Mouse (Mus musculus) limb, embryonic 13.5 days (tissue): ENCODE measurements at regions not wholly inside any gene's neighbourhood (a gene's known extent, or its start where the extent isn't known, plus 50 kb on each side); places are given as distances from the start of the nearest gene placed in this dataset.

Experiments
- ATAC-seq: fragments of 200-750 bp; cut with Nextera tagmentation; 2 replicates; pipeline ENCODE4 v1.8.0; 2017; ENCODE audit warnings: low read depth, moderate number of reproducible peaks, moderate TSS enrichment; ENCODE audit not compliant: low FRiP score
- H3K27ac ChIP-seq: fragments of 300-500 bp; sonication (generic); 2 replicates; pipeline ENCODE4 v1.5.1; 2015; ENCODE audit warnings: inconsistent platforms, mild to moderate bottlenecking, moderate library complexity
- H3K27me3 ChIP-seq: fragments of 300-500 bp; sonication (generic); 2 replicates; pipeline ENCODE4 v1.6.1; 2015; ENCODE audit warnings: mild to moderate bottlenecking, inconsistent platforms
- H3K36me3 ChIP-seq: fragments of 300-500 bp; sonication (generic); 2 replicates; pipeline ENCODE4 v1.6.1; 2015; ENCODE audit warnings: inconsistent platforms, mild to moderate bottlenecking, moderate library complexity
- H3K4me1 ChIP-seq: fragments of 300-500 bp; sonication (generic); 2 replicates; pipeline ENCODE4 v1.6.1; 2015; ENCODE audit warnings: inconsistent platforms
- H3K4me2 ChIP-seq: fragments of 300-500 bp; sonication (generic); replicated peaks from 2 replicates; pipeline ENCODE4 v1.6.1; 2015; ENCODE audit warnings: inconsistent platforms, mild to moderate bottlenecking, moderate library complexity
- H3K4me3 ChIP-seq: fragments of 300-500 bp; sonication (generic); 2 replicates; pipeline ENCODE4 v1.5.1; 2015; ENCODE audit warnings: moderate library complexity, mild to moderate bottlenecking, inconsistent platforms
- H3K9ac ChIP-seq: fragments of 300-500 bp; sonication (generic); 2 replicates; pipeline ENCODE4 v1.6.1; 2015; ENCODE audit warnings: mild to moderate bottlenecking, inconsistent platforms
- H3K9me3 ChIP-seq: fragments of 300-500 bp; sonication (generic); 2 replicates; pipeline ENCODE4 v1.6.1; 2016; ENCODE audit warnings: inconsistent platforms
- WGBS: fragments of 180-500 bp; shearing (Covaris S2); methylation state at CpG from one replicate; pipeline ENCODE4 v1.1.7; 2015; 5-methylcytosine and 5-hydroxymethylcytosine counted together

GRCm38 (mm10) chr15:97163971-97164370 lies 82.9 kb upstream of the Pced1b start:
- Histone ChIP-seq H3K9ac (no peak overlapping the region), H3K36me3 (no peaks in the 10 kb centered on the region)

GRCm38 (mm10) chr15:97163090-97163489 lies 83.8 kb upstream of the Pced1b start:
- H3K27ac ChIP-seq = no peak overlapping the region
- ATAC-seq = no peak
- 93% methylated on average over 8 of the region's 8 CpGs for WGBS

More at GRCm38 (mm10) chr15:97163971-97164370, 82.9 kb upstream of the Pced1b start:
- no peaks in the 10 kb centered on the region for H3K9me3 ChIP-seq
- ATAC-seq = no peak
- WGBS = 89% methylated on average over 6 of the region's 6 CpGs
- H3K4me3 ChIP-seq = no peak overlapping the region
- no peak overlapping the region for H3K27ac ChIP-seq
- H3K4me1 ChIP-seq = no peaks in the 10 kb centered on the region
- no peak overlapping the region for H3K4me2 ChIP-seq
- H3K27me3 ChIP-seq = no peaks in the 10 kb centered on the region

GRCm38 (mm10) chr15:97162305-97162704 lies 84.6 kb upstream of the Pced1b start:
- Histone ChIP-seq H3K27me3 (no peaks in the 10 kb centered on the region), H3K4me3 (no peak overlapping the region), H3K4me2 (no peak overlapping the region), H3K27ac (no peak overlapping the region), H3K9ac (no peak overlapping the region), H3K9me3 (no peaks in the 10 kb centered on the region), H3K4me1 (no peaks in the 10 kb centered on the region), H3K36me3 (no peaks in the 10 kb centered on the region)
- no peak for ATAC-seq
- 91% methylated on average over 8 of the region's 8 CpGs for WGBS

More at GRCm38 (mm10) chr15:97163090-97163489, 83.8 kb upstream of the Pced1b start:
- Histone ChIP-seq H3K27me3 (no peaks in the 10 kb centered on the region), H3K4me1 (no peaks in the 10 kb centered on the region), H3K9me3 (no peaks in the 10 kb centered on the region), H3K4me2 (no peak overlapping the region), H3K9ac (no peak overlapping the region), H3K36me3 (no peaks in the 10 kb centered on the region), H3K4me3 (no peak overlapping the region)

- no peaks in the 10 kb centered on the region for H3K27me3 ChIP-seq
- H3K36me3 ChIP-seq = no peaks in the 10 kb centered on the region
- no peak overlapping the region for H3K9ac ChIP-seq
- no peaks in the 10 kb centered on the region for H3K9me3 ChIP-seq
- H3K27ac ChIP-seq = no peak overlapping the region
- no peak for ATAC-seq
- H3K4me2 ChIP-seq = no peak overlapping the region
- H3K4me3 ChIP-seq = no peak overlapping the region
- no peaks in the 10 kb centered on the region for H3K4me1 ChIP-seq
- WGBS = 88% methylated on average over 5 of the region's 5 CpGs
Measured at GRCm38 (mm10) chr15:97161530-97161929, 85.4 kb upstream of the Pced1b start.

GRCm38 (mm10) chr15:97152354-97152753 lies 94.6 kb upstream of the Pced1b start:
- Histone ChIP-seq H3K4me1 (0 out of 2 replicates have a peak, but pooled peaks cover 5% of the 10 kb centered on the region), H3K9ac (no peak overlapping the region), H3K27me3 (no peaks in the 10 kb centered on the region), H3K9me3 (no peaks in the 10 kb centered on the region), H3K36me3 (no peaks in the 10 kb centered on the region), H3K4me3 (no peak overlapping the region), H3K4me2 (no peak overlapping the region), H3K27ac (no peak overlapping the region)
- no peak for ATAC-seq
- 74% methylated on average over 8 of the region's 8 CpGs for WGBS

GRCm38 (mm10) chr15:97151793-97152192 lies 95.1 kb upstream of the Pced1b start:
- 80% methylated on average over 12 of the region's 12 CpGs for WGBS
- ATAC-seq = no peak
- H3K27me3 ChIP-seq = no peaks in the 10 kb centered on the region
- H3K4me1 ChIP-seq = 0 out of 2 replicates have a peak, but pooled peaks cover 5% of the 10 kb centered on the region
- H3K9ac ChIP-seq = no peak overlapping the region
- no peaks in the 10 kb centered on the region for H3K9me3 ChIP-seq
- H3K4me2 ChIP-seq = no peak overlapping the region
- no peak overlapping the region for H3K4me3 ChIP-seq
- H3K27ac ChIP-seq = no peak overlapping the region
- no peaks in the 10 kb centered on the region for H3K36me3 ChIP-seq

- no peak for ATAC-seq
- Histone ChIP-seq H3K9ac (no peak overlapping the region), H3K4me1 (0 out of 2 replicates have a peak, but pooled peaks cover 5% of the 10 kb centered on the region), H3K4me3 (no peak overlapping the region), H3K4me2 (no peak overlapping the region), H3K27ac (no peak overlapping the region), H3K9me3 (no peaks in the 10 kb centered on the region), H3K36me3 (no peaks in the 10 kb centered on the region), H3K27me3 (no peaks in the 10 kb centered on the region)
- 88% methylated on average over 10 of the region's 10 CpGs for WGBS
Measured at GRCm38 (mm10) chr15:97150983-97151735, 95.4 kb upstream of the Slc38a4 start.

- ATAC-seq = no peak
- H3K27me3 ChIP-seq = no peaks in the 10 kb centered on the region
- no peak overlapping the region for H3K9ac ChIP-seq
- 72% methylated on average over 2 of the region's 2 CpGs for WGBS
- peaks cover 5% of the 10 kb centered on the region; the same call in 1 of the 2 replicates for H3K4me1 ChIP-seq
- no peaks in the 10 kb centered on the region for H3K36me3 ChIP-seq
- no peak overlapping the region for H3K4me3 ChIP-seq
- H3K4me2 ChIP-seq = no peak overlapping the region
- peaks cover 6% of the 10 kb centered on the region for H3K9me3 ChIP-seq
- H3K27ac ChIP-seq = no peak overlapping the region
Measured at GRCm38 (mm10) chr15:97141958-97142357, 86.2 kb upstream of the Slc38a4 start.

- Histone ChIP-seq H3K9me3 (peaks cover 6% of the 10 kb centered on the region), H3K27ac (no peak overlapping the region), H3K4me1 (no peaks in the 10 kb centered on the region), H3K4me3 (no peak overlapping the region), H3K4me2 (no peak overlapping the region), H3K9ac (no peak overlapping the region), H3K36me3 (no peaks in the 10 kb centered on the region), H3K27me3 (no peaks in the 10 kb centered on the region)
- WGBS = 76% methylated on average over 3 of the region's 3 CpGs
- ATAC-seq = no peak
Measured at GRCm38 (mm10) chr15:97138265-97138664, 82.5 kb upstream of the Slc38a4 start.

- no peak overlapping the region for H3K4me3 ChIP-seq
- no peaks in the 10 kb centered on the region for H3K27me3 ChIP-seq
- H3K9me3 ChIP-seq = peaks cover 6% of the 10 kb centered on the region
- no peak overlapping the region for H3K4me2 ChIP-seq
- no peaks in the 10 kb centered on the region for H3K36me3 ChIP-seq
- no peaks in the 10 kb centered on the region for H3K4me1 ChIP-seq
- ATAC-seq = no peak
- 9% methylated on average over 11 of the region's 11 CpGs for WGBS
- H3K27ac ChIP-seq = no peak overlapping the region
- no peak overlapping the region for H3K9ac ChIP-seq
Measured at GRCm38 (mm10) chr15:97135291-97135690, 79.5 kb upstream of the Slc38a4 start.

- H3K4me2 ChIP-seq = no peak overlapping the region
- no peaks in the 10 kb centered on the region for H3K4me1 ChIP-seq
- H3K36me3 ChIP-seq = no peaks in the 10 kb centered on the region
- no peaks in the 10 kb centered on the region for H3K9me3 ChIP-seq
- ATAC-seq = no peak
- 85% methylated on average over 8 of the region's 8 CpGs for WGBS
- H3K9ac ChIP-seq = no peak overlapping the region
- no peak overlapping the region for H3K4me3 ChIP-seq
- no peak overlapping the region for H3K27ac ChIP-seq
- no peaks in the 10 kb centered on the region for H3K27me3 ChIP-seq
Measured at GRCm38 (mm10) chr15:97127771-97128170, 72.0 kb upstream of the Slc38a4 start.

GRCm38 (mm10) chr15:97125836-97126822 lies 70.4 kb upstream of the Slc38a4 start:
- no peak overlapping the region for H3K4me2 ChIP-seq
- no peaks in the 10 kb centered on the region for H3K9me3 ChIP-seq
- H3K9ac ChIP-seq = no peak overlapping the region
- no peak overlapping the region for H3K27ac ChIP-seq
- WGBS = 83% methylated on average over 15 of the region's 15 CpGs
- H3K4me1 ChIP-seq = no peaks in the 10 kb centered on the region
- no peak overlapping the region for H3K4me3 ChIP-seq
- ATAC-seq = no peak
- H3K36me3 ChIP-seq = no peaks in the 10 kb centered on the region
- H3K27me3 ChIP-seq = no peaks in the 10 kb centered on the region
